Mouse (Mus musculus): ENCODE measurements at regions not wholly inside any gene's neighbourhood (a gene's known extent, or its start where the extent isn't known, plus 50 kb on each side); places are given as distances from the start of the nearest gene placed in this dataset.

DNA sequence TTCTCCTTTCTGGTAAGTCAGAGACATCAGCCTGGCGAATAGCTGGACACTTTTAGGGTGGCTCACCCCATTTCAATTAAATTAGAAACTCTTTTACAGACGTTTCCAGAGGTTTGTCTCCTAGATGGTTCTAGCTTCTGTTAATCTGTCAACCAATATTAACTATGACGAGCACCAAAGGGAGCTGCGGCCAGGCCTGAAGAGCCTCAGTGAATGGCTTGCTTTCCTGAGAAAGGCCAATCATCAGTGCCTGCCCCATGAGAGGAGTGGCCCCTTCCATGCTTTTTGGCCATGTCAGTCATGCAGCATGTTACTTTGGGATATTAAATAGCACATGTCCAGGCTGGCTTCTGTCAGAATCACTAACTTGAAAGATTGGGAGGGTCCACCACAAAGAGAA, 296.6 kb upstream of the Id2 start:
- DNase-seq (ENCODE audit: low read depth, low spot score) = no peak

DNA sequence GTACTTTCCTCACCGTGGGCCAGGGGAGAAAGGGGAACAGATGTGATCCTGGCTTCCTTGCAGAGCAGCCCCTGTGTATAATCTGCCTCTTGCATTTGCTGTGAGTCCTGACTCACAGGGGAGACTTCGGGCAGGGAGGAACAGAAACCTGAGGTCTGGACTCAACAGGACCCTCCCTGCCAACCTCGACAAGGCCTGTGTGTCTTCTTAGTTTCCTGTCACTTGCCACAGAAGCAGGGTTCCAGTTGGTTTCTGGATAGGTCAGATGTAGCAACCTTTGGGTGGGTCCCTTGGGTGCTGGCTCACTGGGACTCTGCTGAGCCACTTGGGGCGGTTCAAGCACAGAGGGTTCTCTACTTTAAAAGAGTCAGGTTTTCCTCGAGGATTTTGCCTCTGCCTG, 292.3 kb upstream of the Id2 start:
- no peak for DNase-seq (ENCODE audit: low read depth, low spot score)

DNA sequence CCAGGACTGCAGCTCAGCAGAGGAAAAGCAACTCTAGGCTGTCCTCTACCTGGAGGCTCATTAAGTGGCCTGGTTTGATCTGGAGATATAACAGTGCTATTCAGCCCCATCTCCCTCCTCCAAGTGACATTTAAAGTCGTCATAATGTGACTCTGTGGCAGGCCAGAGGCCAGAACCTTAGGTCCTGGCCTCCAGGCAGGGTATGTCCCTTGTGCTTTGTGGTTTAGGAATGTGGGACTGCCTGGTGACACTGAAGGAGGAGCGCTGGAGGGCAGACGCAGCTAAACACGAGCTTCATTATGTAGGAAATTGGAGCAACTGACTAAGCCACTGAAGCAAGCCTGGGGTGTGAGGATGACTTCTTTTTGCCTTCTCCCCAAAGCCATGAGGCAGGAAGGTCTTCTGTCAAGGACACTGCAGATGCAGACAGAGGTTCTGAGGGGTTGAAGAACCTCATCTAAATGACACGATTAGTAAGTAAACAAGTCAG, 290.9 kb upstream of the Id2 start:
- DNase-seq (ENCODE audit: low read depth, low spot score) = no peak

DNA sequence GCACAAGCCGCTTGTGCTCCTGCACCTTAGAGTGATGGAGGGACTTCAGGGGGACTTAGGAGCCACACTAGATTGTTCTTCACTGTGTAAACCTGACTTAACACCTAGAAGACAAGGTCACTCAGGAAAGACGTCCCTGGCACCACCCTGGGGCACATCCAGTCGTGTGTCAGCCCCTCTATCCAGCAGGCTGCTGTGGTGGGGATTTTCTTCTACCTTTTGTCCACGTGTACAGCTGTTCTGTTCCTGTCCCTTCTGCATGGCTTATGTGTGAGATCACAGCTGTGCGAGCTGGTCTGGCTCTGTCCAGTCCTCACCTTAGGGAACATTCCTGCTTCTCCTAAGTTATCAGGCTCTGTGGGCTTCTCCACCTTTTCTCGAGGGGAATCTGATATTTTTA, 286.0 kb upstream of the Id2 start:
- DNase-seq (ENCODE audit: low read depth, low spot score) = no peak

DNA sequence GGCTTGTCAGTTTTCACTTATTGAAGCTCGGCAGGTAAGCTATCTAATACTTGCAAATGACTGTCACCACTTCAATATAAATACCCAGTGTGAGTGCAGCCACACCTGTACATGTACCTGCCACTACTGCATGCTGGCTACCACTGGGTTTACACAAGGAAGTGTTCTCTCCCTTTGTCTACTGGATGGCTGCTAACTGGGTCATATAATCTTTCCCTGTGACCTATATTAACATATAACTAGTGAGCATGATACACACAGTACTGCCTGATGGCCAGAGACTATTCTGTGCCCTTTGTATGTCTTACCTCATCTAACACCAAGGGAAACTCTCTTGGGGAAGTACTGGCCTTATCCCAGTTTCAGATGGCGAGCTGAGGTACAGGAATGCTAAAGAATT, 285.5 kb upstream of the Id2 start:
- DNase-seq (ENCODE audit: low read depth, low spot score) = no peak

DNA sequence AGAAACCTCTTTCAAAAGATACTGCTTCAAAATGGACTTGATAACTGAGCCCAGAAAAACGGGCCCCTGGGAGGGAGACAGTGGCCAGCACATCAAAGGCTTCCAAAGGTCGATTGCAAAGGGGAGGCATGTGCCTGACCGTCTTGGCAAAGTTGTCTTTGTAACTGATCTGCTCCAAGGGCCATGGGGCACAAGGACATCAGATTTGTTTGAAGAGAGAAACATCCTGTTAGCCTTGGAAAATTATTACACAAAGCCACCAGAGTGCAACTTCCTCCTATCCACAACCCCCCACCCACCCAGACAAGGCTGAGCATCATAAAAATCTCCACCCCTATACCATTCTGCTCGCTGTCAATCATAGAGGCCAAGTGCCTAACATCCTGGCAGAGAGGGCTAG, 284.7 kb upstream of the Id2 start:
- DNase-seq (ENCODE audit: low read depth, low spot score) = no peak

DNA sequence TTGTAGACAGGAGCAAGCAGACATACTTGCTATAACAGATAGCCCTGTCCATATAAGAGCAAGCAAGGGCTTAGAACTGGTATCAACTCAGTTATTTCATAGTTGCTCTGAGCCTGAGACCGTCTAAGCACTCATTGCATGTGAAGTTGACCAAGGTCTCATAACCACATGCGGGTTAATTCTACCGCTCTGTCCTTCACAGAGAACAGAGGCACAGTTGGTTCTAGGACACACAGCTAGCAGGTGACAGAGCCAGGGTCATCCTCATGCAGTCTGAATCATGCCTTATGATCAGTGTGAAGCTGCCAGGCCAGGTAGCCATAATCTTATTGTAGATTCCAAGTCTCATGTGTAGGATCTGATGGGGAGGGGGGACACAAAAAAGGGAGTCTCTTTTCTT, 283.1 kb upstream of the Id2 start:
- DNase-seq (ENCODE audit: low read depth, low spot score) = no peak

DNA sequence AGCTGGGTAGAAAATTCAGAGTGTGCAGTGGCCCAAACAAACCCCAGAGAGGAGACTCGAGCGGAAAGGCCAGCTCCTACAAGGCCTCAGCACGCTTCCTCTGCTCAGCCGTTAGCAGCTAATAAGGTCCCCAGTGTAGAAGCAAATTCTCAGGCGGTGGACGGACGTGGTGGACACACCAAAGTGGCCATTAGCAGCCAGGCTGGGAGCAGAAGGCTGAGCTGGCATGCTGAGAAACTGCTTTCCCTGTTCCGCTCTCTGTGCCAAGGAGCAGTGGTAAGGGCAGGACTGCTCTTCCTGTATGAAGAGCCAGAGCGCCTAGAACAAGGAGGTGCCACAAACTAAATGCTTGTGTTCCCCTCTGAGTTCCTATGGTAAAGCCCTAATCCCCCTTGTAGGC, 282.1 kb upstream of the Id2 start:
- DNase-seq (ENCODE audit: low read depth, low spot score) = no peak

DNA sequence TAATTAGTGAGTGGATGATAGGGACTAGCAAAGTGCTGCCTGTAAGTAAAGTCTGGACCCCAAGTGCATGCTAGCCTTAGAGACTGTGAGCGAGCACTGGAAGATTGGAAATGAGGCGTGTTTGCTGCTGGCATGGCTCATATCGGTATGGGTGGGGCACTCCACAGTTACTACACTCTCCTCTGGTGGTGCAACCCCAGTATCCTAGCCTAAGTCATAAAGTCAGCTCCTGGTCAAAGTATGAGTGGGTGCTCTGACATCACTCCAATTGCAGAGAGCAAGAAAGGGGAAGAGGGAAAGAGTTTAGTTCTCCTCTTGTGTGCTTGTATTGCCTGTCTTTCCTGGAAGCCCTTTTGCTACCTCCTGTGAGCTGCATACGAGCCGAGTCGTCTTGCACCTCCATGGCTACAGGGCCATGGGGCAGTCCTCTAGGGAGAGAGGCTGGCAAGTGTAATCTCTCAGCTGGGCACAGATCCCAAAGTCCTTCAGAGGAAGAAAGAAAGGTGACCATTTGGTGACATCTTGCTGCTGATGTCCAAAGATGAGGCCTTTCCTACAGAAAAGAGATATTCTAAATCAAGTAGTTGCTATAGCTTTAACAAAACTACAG, 281.2 kb upstream of the Id2 start:
- DNase-seq (ENCODE audit: low read depth, low spot score) = no peak

DNA sequence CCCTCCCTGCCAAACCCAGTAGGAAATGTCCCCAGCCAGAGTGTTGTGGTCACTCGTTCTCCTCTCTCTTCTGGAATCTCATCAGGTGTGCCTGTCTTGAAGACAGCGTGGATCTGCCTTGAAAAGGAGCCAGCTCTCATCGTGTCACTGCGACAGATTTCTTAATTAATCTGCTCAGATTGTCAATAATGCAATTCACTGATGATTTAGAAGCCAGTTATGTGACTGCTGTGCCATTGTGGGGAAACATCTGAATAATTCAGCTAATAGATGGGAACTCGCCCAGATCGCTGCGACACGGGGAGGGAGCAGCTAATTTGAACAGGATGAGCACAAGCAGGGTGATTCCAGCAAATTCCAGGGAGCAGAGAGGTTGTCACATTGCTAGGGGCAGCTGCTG, 279.5 kb upstream of the Id2 start:
- DNase-seq (ENCODE audit: low read depth, low spot score) = no peak

DNA sequence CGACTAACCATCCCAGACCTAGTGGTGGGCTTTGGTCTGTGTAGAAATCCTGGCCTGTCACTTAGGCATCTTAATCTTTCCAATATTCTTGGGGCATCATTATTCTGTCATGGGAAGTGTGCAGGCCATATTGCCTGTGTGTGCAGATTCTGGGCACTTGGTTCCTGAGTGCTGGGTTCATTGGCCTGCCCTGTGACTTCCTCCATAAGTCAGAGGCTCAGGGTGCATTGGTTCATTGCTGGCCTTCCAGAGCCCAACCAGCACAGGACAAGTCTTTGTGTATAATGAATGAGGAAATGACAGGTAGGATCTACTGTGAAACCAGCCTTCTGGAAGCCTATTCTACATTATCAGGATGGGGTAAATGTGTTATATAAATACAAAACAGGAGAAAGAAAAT, 270.6 kb upstream of the Id2 start:
- DNase-seq (ENCODE audit: low read depth, low spot score) = no peak

DNA sequence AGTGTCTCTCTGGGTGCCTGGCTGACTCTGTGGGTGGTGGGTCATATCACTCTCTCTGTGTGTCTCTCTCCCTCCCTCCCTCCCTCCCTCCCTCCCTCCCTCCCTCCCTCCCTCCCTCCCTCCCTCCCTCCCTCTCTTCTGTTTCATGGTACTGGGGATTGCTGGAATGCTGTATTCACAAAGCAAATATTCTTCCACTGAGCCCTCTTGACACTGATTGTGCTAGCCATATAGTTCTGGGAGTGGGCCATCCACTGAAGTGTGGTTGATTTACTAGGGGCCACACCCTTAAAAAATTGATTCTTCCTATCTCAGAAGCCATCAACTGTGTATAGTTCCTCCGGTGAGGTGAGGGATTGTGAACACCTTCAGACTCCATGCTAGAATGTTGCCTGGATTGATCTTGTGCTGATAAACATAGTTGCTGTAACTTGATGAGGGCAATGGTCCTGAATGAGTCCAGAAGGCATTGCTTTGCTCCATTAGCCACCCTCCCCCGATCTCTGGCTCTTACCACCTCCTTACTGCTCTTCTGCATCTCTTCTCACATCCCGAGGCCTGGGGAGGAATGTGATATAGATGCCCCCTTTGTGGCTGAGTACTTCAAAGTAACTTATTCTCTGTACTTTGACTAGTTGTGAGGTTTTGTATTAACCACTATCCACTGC, 268.8 kb upstream of the Id2 start:
- DNase-seq (ENCODE audit: low read depth, low spot score) = no peak

DNA sequence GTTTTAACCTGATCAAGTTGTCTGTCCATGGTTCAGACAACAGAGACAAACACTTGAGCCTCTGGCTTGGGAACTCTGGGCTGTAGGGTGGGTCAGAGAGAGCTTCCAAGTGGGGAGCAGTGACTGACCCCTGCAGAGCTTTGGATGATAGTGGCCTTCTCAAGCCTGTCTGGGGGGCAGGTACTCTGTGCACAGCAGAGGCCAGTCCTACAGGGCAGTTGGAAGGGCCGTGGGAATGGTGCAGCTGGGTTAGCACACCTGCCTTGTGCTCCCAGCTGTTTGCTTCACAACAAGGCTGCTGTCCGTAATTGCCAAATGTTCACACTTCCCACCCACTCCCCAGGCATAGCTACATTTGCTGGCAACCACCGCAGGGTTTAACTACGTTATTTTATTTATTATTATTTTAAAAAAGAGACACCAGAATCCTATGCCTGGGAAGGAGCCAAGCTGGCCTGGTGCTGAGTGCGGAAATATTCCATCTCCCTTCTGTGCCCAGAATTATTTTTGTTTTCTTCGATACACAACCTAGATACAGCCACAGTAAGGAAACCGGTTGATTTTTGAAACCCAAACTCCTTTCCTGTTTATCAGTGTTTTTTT, 268.1 kb upstream of the Id2 start:
- no peak for DNase-seq (ENCODE audit: low read depth, low spot score)

DNA sequence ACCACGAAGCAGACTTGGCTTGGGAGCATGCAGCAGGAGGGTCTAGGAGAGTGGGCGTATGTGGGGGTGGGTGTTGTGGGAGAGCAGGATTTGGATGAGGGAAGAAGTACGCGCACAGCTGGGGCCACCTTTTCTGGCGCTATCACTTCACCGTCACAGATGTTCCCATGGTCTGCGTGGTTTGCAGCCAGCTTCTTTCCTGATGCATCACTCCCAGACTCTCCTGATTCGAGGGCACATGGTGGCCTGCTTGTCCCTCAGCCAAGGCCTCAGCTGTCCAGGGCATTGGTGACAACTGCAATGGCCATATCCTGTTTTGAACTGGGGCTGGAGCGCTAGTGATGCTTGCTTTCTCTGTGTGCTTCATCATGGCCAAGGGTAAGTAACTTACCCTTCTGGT, 266.9 kb upstream of the Id2 start:
- DNase-seq (ENCODE audit: low read depth, low spot score) = no peak

DNA sequence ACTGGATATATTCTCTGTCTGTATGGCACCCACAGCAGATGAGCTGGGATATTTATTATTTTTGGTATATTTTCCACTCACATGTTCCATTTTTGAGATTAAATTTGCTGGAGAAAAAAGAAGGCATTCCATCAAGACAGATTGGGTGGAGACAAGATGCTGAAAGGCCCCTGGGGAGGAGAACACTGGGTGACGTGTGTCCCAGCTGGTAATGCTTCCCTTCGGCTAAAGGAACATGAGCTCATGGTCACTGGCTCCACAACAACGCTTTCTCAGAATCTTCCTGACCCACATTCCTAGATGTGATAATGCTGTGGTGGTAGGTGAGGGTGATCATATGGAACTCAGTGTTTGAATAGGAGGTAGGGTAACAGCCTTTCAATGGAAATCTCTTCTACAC, 266.4 kb upstream of the Id2 start:
- no peak for DNase-seq (ENCODE audit: low read depth, low spot score)

DNA sequence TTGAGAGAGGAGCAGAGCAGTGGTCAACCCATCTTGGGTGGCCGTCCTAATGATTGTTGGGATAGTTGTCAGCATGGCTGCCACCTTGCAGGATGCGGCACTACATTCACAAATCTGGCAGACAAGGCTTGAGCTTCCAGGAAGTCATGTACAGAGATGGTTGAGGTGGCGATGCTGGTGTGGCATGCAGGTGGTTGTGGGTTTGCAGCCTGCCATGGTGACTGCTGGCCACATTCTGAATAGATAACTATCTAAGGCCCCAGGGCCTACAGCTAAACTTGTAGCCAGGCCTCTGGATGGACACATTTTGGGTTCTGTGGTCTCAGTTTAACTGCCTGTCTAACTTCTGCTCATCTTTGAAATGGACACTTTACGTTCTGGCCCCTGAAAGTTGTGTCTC, 265.8 kb upstream of the Id2 start:
- DNase-seq (ENCODE audit: low read depth, low spot score) = no peak

DNA sequence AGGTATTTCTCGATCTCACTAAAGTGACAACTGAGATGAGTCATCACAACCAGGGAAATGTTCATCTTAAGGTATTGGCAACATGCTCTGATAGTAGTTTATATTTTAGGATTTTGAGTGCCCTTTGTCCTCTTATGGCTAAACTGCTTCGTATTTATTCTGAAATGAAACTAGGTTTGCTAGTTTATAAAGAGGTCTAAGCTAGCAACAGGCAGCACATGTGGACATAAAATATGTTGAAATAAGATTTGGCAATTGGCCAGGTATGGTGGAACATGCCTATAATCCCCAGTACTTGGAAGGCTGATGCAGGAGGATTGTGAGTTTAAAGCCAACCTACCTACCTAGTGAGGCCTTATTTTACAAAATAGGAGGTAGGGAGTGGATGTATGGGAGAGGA, 263.8 kb upstream of the Id2 start:
- no peak for DNase-seq (ENCODE audit: low read depth, low spot score)

DNA sequence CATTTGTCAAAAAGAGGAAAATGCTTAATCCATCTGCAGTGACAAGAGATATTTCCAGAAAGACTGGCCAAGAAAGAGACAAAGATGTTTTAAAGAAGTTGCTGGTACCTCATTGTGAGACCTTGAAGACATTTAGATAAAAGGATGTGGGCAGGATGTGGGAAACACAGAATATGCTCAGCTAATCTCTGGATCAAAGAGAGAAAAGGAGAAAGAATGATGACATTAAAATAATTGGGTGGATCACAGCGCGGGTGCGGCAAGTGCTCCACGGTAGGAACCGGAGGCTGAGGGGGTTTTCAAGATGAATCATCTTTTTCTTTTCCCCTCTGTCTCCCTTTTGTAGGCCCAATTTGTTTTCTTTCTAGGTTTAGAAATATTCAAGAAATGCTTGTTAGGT, 263.0 kb upstream of the Id2 start:
- DNase-seq (ENCODE audit: low read depth, low spot score) = no peak

DNA sequence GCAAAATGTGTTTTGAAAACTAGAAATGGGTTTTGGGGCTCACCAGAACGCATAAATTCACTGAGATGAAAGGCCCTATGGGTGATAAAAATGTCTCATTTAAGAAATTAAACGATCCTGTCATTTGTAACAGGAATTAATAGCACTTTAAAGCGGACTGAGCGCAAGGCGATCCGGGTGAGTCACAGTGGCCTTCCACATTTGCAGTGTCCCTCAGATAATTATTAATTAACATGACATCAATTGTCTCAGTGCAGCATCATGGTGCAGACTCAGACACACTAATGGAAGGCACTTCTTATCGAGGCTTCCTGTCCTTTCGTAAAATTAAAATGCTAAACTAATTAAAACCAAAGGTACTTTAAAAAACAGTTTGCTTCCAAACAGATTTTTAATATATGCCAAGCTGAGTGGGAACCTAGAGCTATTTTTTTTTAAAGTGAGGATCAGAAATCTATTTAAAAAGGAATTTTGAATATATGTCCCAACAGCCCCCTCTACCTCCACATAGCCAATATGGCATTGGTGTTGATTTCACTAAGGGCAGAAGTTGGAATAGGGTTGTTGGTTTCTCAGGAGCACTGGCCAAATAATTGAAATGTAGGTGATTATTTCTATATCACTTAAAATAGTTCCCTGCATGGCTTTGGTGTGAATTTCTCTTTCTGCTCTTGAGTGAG, 262.0 kb upstream of the Id2 start:
- no peak for DNase-seq (ENCODE audit: low read depth, low spot score)

DNA sequence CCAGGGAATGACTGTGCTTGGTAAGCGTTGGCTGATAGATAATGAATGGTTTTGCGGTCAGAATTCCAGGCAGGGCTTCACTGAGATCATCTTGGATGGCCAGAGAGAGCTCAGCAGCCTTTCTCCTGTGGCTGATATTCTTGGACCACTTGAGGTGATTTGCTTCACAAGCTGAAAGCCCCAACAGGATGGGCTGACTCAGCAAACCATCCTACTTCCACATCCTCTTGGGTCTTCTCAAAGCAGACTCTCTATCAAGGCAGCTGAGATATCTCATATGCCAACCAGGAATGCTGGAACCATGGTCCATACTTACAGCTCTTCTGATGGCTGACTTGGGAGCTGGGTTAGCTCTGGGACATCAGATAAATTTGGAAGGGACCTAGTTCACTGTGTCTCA, 259.8 kb upstream of the Id2 start:
- no peak for DNase-seq (ENCODE audit: low read depth, low spot score)

DNA sequence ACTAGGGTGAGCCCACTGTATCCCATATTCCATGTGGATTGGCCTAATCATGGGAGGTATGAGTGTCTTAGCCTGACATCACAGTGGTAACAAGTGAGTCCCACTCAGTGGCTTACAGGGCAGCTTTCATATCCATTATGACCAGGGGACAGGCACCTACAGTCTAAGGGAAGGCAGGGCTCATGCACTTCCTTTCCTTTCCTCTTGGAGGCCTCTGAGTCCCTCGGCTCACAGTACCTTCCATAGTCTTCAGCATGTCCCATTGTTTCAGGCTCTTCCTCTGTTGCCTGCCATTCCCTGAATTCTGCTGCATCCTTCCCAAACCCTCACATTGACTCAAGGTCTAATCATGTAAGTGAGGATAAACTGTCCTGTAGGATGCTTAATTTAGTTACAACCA, 258.3 kb upstream of the Id2 start:
- DNase-seq (ENCODE audit: low read depth, low spot score) = no peak

DNA sequence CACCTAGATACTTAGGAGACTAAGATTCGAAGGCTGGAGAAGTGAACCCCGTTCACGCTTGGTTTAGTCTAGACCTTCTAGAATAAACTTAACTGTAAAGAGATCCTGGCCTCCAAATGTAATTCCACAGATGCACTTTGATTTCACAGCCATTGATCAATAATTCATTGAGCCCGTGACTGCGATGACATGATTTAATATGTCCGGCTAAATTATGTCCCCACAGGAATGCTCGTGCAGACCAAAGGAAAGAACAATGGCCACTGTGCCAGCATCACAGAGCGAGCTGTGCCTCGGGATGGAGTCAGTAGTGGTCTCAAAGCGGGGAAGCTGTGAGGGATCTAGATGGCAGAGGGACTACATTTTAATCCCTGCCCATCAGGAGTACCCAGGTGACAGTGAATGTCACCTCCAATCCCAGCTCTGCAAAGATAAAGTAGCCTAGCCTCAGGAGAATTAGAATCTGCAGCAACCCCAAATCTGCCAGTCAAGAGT, 256.5 kb upstream of the Id2 start:
- DNase-seq (ENCODE audit: low read depth, low spot score) = peak; percentile 61

DNA sequence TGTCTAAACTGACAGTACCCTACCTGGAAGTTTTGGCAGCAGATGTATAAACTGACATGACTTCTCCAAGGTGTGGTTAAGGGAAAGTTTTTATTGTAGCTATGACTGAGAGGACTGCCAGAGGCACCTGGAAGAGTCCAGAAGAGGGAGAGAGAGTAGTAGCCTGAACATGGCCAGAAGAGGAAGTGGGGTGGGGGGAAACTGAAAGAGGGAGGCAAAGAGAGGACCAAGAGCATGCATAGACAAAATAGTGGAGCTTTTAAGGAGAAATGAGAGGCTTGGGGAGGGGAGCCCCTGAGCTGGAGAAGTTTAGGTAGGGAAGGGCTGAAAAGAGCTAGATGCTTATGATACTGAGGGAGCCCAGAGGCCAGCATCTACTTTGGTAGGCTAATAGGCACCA, 255.2 kb upstream of the Id2 start:
- DNase-seq (ENCODE audit: low read depth, low spot score) = no peak

Measured in mesoderm, embryonic 11.5 days (tissue).